Mouse (Mus musculus) naive thymus-derived CD4-positive, alpha-beta T cell, adult 2 months (primary cell): ENCODE results near the gene Hsd17b12.

Experiments
- DNase-seq: peaks from one replicate; pipeline ENCODE4 v3.0.0-alpha.2; 2011; ENCODE audit warnings: low read depth

Hsd17b12 gene

GRCm38 (mm10) chr2:94010335-94011291 is 147.2 kb downstream of the Hsd17b12 start, which contains the start of gene Alkbh3:
TSS of gene Alkbh3 (minus strand) at chr2:94010807.
- peak; percentile 94 for DNase-seq

GRCm38 (mm10) chr2:94002331-94002730 is 155.4 kb downstream of the Hsd17b12 start:
- peak; percentile 84 for DNase-seq

GRCm38 (mm10) chr2:94001918-94002317 is 155.8 kb downstream of the Hsd17b12 start:
- no peak for DNase-seq

GRCm38 (mm10) chr2:94001411-94001810 is 156.4 kb downstream of the Hsd17b12 start:
- no peak for DNase-seq

DNA sequence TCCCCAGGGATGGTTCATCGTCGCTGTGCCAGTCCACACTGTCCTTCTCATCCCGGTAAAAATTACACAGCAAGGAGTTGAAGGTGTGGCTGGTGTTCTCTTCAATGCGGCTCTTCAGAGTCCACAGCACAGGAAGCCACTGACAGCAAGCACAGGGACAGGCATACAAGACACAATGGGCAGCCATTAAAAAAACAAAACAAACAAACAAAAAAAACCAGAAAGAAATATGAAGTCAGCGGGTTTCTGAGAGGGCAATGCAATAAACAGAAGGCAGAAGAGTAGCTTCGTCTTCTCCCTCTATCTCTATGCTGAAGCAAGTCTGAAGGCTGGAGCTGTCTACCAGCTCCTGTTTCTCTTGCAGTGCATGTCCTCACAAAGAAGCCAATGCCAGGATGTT is 161.5 kb downstream of the Hsd17b12 start, which contains the start of gene Gm27027:
Gm27027 (minus strand) TSS at position 101 of the 400 bp plus-strand sequence.
- no peak for DNase-seq

DNA sequence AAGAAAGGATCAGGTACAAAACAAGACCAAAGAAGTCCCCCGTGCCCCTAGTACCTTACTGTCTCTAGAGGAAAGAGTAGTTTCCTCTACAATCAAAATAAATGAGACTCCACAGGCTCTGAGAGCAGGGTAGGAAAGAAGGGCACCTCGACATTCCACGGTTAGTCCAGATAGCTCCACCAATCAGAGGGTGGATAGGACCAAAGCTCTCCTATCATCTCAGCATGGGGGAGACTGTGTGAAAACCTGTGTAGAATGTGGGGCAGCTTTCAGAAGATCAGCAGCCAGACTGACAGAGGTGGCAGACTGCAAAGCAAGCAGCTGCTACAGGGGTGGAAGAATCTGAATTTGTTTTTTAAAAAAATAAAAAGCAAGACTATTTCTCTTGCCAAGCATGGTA is 165.0 kb downstream of the Hsd17b12 start:
- DNase-seq: no peak

DNA sequence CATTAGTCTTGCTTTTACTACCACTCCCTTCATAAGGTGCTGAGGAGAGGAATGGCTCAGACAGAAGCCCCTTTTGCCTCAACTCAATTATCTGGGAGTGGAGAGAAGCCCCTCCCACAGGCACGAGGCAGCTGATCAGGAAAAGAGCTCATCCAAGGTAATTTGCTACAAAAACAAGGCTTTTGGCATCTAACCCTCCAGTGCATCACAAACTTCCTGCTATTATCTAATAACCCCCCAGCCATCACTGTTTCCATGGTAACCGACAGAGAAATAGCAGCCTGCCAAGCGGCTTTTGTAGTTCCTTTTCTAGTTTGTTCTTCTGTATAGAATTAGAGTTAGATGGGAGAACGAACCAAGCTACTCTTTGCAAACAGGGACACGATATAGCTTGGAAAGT is 165.5 kb downstream of the Hsd17b12 start:
- DNase-seq: no peak

DNA sequence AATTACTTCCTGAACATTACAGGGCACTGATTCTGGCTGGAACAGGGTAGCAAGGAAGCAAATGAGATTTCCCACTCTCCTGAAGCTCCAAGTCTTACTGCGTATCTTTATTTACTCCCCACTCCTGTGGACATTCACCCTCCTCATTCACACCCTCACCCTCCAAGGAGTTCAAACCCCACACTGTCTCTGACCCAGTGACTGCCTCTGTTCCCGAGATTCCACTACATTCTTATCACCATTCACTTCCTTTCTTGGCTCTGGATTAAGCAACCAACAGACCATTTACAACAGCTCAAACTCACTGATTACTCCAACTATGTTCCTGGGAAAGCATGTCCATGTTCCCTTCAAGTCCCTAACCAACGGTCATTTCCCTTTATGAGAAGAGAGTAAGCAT is 166.4 kb downstream of the Hsd17b12 start:
- no peak for DNase-seq

- DNase-seq: no peak
These were observed 169.3 kb downstream of the Hsd17b12 start for GRCm38 (mm10) chr2:93988440-93988839.
